Mouse (Mus musculus): Measurements from ENCODE around the gene Zbtb9. TPM values are rescaled to one million over a fixed set of nuclear protein-coding genes. Genes with fewer than 3 reads are reported as not detected.
A peak's percentile ranks its signal among the peaks of the same experiment; 100 is the strongest.

Zbtb9 gene
- total RNA-seq, 2 experiments from 2014 or later: 14.8 to 15.7 TPM

- no peak for TF ChIP-seq CTCF (conservative IDR thresholded peaks at IDR 0.05)
- H3K4me3 ChIP-seq: peak overlapping the region; percentile 60
- H3K27ac ChIP-seq: peak overlapping the region; percentile 77
- DNase-seq (ENCODE audit: low spot score in 2 of 2): no peak
Measured at GRCm38 (mm10) chr17:26950560-26951288, 22.2 kb upstream of the Zbtb9 start.

GRCm38 (mm10) chr17:26951406-26951805, 21.6 kb upstream of the Zbtb9 start:
- peak overlapping the region; percentile 60 for H3K4me3 ChIP-seq
- H3K27ac ChIP-seq: peak overlapping the region; percentile 77
- no peak for TF ChIP-seq CTCF (conservative IDR thresholded peaks at IDR 0.05)
- DNase-seq (ENCODE audit: low spot score in 2 of 2): peak; percentile 78 to 88

GRCm38 (mm10) chr17:26951952-26952877, 20.8 kb upstream of the Zbtb9 start:
- TF ChIP-seq CTCF (conservative IDR thresholded peaks at IDR 0.05): no peak
- DNase-seq (ENCODE audit: low spot score in 2 of 2): no peak
- peak overlapping the region; percentile 77 for H3K27ac ChIP-seq

GRCm38 (mm10) chr17:26953201-26953600, 19.8 kb upstream of the Zbtb9 start:
- DNase-seq (ENCODE audit: low spot score in 2 of 2): no peak
- peak overlapping the region; percentile 60 for H3K4me3 ChIP-seq
- peak overlapping the region; percentile 77 for H3K27ac ChIP-seq
- no peak for TF ChIP-seq CTCF (conservative IDR thresholded peaks at IDR 0.05)

More at GRCm38 (mm10) chr17:26951952-26952877, 20.8 kb upstream of the Zbtb9 start:
- peak overlapping the region; percentile 60 for H3K4me3 ChIP-seq

GRCm38 (mm10) chr17:26953726-26954125, 19.2 kb upstream of the Zbtb9 start:
- peak overlapping the region; percentile 17; the same call in 1 of the 2 replicates for H3K4me3 ChIP-seq

GRCm38 (mm10) chr17:26956309-26956708, 16.7 kb upstream of the Zbtb9 start:
- no peak for DNase-seq (ENCODE audit: low spot score in 2 of 2)
- Histone ChIP-seq H3K4me3 (no peak overlapping the region), H3K27ac (peak overlapping the region; percentile 36; the same call in 1 of the 2 replicates)
- TF ChIP-seq CTCF (conservative IDR thresholded peaks at IDR 0.05): no peak

More at GRCm38 (mm10) chr17:26953726-26954125, 19.2 kb upstream of the Zbtb9 start:
- DNase-seq (ENCODE audit: low spot score in 2 of 2): no peak
- no peak for TF ChIP-seq CTCF (conservative IDR thresholded peaks at IDR 0.05)
- peak overlapping the region; percentile 77 for H3K27ac ChIP-seq

- TF ChIP-seq CTCF (conservative IDR thresholded peaks at IDR 0.05): no peak
- no peak overlapping the region for H3K4me3 ChIP-seq
- no peak for DNase-seq (ENCODE audit: low spot score in 2 of 2)
- H3K27ac ChIP-seq: peak overlapping the region; percentile 36; the same call in 1 of the 2 replicates
Measured at GRCm38 (mm10) chr17:26956895-26957294, 16.1 kb upstream of the Zbtb9 start.

- Histone ChIP-seq H3K4me3 (no peak overlapping the region), H3K27ac (peak overlapping the region; percentile 51; the same call in 1 of the 2 replicates)
- no peak for TF ChIP-seq CTCF (conservative IDR thresholded peaks at IDR 0.05)
- DNase-seq (ENCODE audit: low spot score in 2 of 2): no peak
Measured at GRCm38 (mm10) chr17:26957872-26958271, 15.1 kb upstream of the Zbtb9 start.

- DNase-seq (ENCODE audit: low spot score in 2 of 2): no peak
- TF ChIP-seq CTCF (conservative IDR thresholded peaks at IDR 0.05): no peak
Measured at GRCm38 (mm10) chr17:26958880-26959279, 14.1 kb upstream of the Zbtb9 start.

GRCm38 (mm10) chr17:26959815-26960214, 13.2 kb upstream of the Zbtb9 start:
- TF ChIP-seq CTCF (conservative IDR thresholded peaks at IDR 0.05): no peak
- H3K27ac ChIP-seq: no peak overlapping the region
- no peak for DNase-seq (ENCODE audit: low spot score in 2 of 2)
- H3K4me3 ChIP-seq: no peak overlapping the region

More at GRCm38 (mm10) chr17:26958880-26959279, 14.1 kb upstream of the Zbtb9 start:
- Histone ChIP-seq H3K27ac (peak overlapping the region; percentile 51), H3K4me3 (no peak overlapping the region)

GRCm38 (mm10) chr17:26961572-26962240, 11.3 kb upstream of the Zbtb9 start:
- no peak for TF ChIP-seq CTCF (conservative IDR thresholded peaks at IDR 0.05)
- DNase-seq (ENCODE audit: low spot score in 2 of 2): no peak
- H3K27ac ChIP-seq: no peak overlapping the region
- H3K4me3 ChIP-seq: no peak overlapping the region

GRCm38 (mm10) chr17:26966993-26967392, 6.0 kb upstream of the Zbtb9 start:
- Histone ChIP-seq H3K27ac (peak overlapping the region; percentile 77; the same call in 1 of the 2 replicates), H3K4me3 (no peak overlapping the region)
- no peak for DNase-seq (ENCODE audit: low spot score in 2 of 2)
- no peak for TF ChIP-seq CTCF (conservative IDR thresholded peaks at IDR 0.05)
